Mouse (Mus musculus) intestine, embryonic 16.5 days (tissue): ENCODE data around the gene Hoxa3. TPM values are rescaled to one million over a fixed set of nuclear protein-coding genes. Genes with fewer than 3 reads are reported as not detected.
A peak's percentile ranks its signal among the peaks of the same experiment; 100 is the strongest.

Experiments
- ATAC-seq: fragments of 200-750 bp; cut with Nextera tagmentation; 2 replicates; pipeline ENCODE4 v1.8.0; 2017; ENCODE audit warnings: moderate TSS enrichment, moderate library complexity
- H3K27ac ChIP-seq: fragments of 300-500 bp; sonication (generic); 2 replicates; pipeline ENCODE4 v1.5.1; 2014; ENCODE audit warnings: mild to moderate bottlenecking, low read length
- H3K27me3 ChIP-seq: fragments of 300-500 bp; sonication (generic); replicated peaks from 2 replicates; pipeline ENCODE4 v1.6.1; 2014; ENCODE audit warnings: low read length, control low read depth, mixed read lengths; ENCODE audit not compliant: control insufficient read depth, insufficient read depth
- H3K36me3 ChIP-seq: fragments of 300-500 bp; sonication (generic); 2 replicates; pipeline ENCODE4 v1.6.1; 2014; ENCODE audit warnings: low read length, control low read depth; ENCODE audit not compliant: control insufficient read depth, insufficient read depth
- H3K4me1 ChIP-seq: fragments of 300-500 bp; sonication (generic); 2 replicates; pipeline ENCODE4 v1.6.1; 2014; ENCODE audit warnings: low read length, control low read depth, mixed read lengths; ENCODE audit not compliant: control insufficient read depth, insufficient read depth
- H3K4me2 ChIP-seq: fragments of 300-500 bp; sonication (generic); 2 replicates; pipeline ENCODE4 v1.6.1; 2014; ENCODE audit warnings: low read depth, low read length, control low read depth
- H3K4me3 ChIP-seq: fragments of 300-500 bp; sonication (generic); 2 replicates; pipeline ENCODE4 v1.5.1; 2014; ENCODE audit warnings: mild to moderate bottlenecking, low read length
- H3K9ac ChIP-seq: fragments of 300-500 bp; sonication (generic); 2 replicates; pipeline ENCODE4 v1.6.1; 2014; ENCODE audit warnings: low read depth, low read length
- H3K9me3 ChIP-seq: fragments of 300-500 bp; sonication (generic); 2 replicates; pipeline ENCODE4 v1.6.1; 2016; ENCODE audit warnings: low read length, control low read depth; ENCODE audit not compliant: control insufficient read depth
- WGBS: fragments of 180-500 bp; shearing (Covaris S2); extraction: QIAGEN DNeasy Blood & Tissue Kit; methylation state at CpG from one replicate; pipeline ENCODE4 v1.1.7; 2014; 5-methylcytosine and 5-hydroxymethylcytosine counted together
- polyA plus RNA-seq: library from polyadenylated mRNA; unstranded; fragments of >200 nt; fragmentation: Nextera tagmentation; extraction: Ambion mirVana; gene quantifications from 2 replicates; pipeline ENCODE4 v1.2.1, GENCODE M21; 2015

Hoxa3 gene
- polyA plus RNA-seq, 1 experiment from 2014 or later: 5.9 TPM

GRCm38 (mm10) chr6:52228475-52229465, 15.6 kb upstream of the Hoxa3 start:
- ATAC-seq: no peak
- Histone ChIP-seq H3K9ac (peak overlapping the region; percentile 60), H3K9me3 (no peaks in the 10 kb centered on the region), H3K4me2 (peak overlapping the region; percentile 25; the same call in 1 of the 2 replicates), H3K4me3 (peak overlapping the region; percentile 32), H3K4me1 (no peaks in the 10 kb centered on the region), H3K36me3 (no peaks in the 10 kb centered on the region), H3K27ac (peak overlapping the region; percentile 37; the same call in 1 of the 2 replicates), H3K27me3 (peaks cover 78% of the 10 kb centered on the region)
- WGBS: 3% methylated on average over 38 of the region's 38 CpGs

- Histone ChIP-seq H3K9ac (no peak overlapping the region), H3K4me2 (no peak overlapping the region), H3K36me3 (no peaks in the 10 kb centered on the region), H3K4me1 (no peaks in the 10 kb centered on the region), H3K4me3 (no peak overlapping the region), H3K27ac (no peak overlapping the region), H3K9me3 (no peaks in the 10 kb centered on the region), H3K27me3 (peaks cover 75% of the 10 kb centered on the region)
- no peak for ATAC-seq
- 7% methylated on average over 11 of the region's 11 CpGs for WGBS
These were observed 14.5 kb upstream of the Hoxa3 start for GRCm38 (mm10) chr6:52227470-52228222.

- peak overlapping the region; percentile 38; the same call in 1 of the 2 replicates for H3K4me3 ChIP-seq
- peak overlapping the region; percentile 45 for H3K27ac ChIP-seq
- H3K36me3 ChIP-seq: no peaks in the 10 kb centered on the region
- no peaks in the 10 kb centered on the region for H3K9me3 ChIP-seq
- no peak for ATAC-seq
- H3K9ac ChIP-seq: peak overlapping the region; percentile 24; the same call in 1 of the 2 replicates
- H3K4me2 ChIP-seq: peak overlapping the region; percentile 27; the same call in 1 of the 2 replicates
- 5% methylated on average over 26 of the region's 26 CpGs for WGBS
- peaks cover 80% of the 10 kb centered on the region for H3K27me3 ChIP-seq
- peaks cover 1% of the 10 kb centered on the region; the same call in 1 of the 2 replicates for H3K4me1 ChIP-seq
These were observed 13.6 kb upstream of the Hoxa3 start for GRCm38 (mm10) chr6:52226569-52227257.

GRCm38 (mm10) chr6:52225612-52226568, 12.8 kb upstream of the Hoxa3 start:
- Histone ChIP-seq H3K9me3 (no peaks in the 10 kb centered on the region), H3K27ac (no peak overlapping the region), H3K27me3 (peaks cover 82% of the 10 kb centered on the region), H3K4me3 (peak overlapping the region; percentile 38), H3K4me2 (peak overlapping the region; percentile 40), H3K9ac (peak overlapping the region; percentile 55), H3K36me3 (no peaks in the 10 kb centered on the region), H3K4me1 (peaks cover 6% of the 10 kb centered on the region; the same call in 1 of the 2 replicates)
- WGBS: 2% methylated on average over 69 of the region's 69 CpGs
- ATAC-seq: no peak

- H3K4me2 ChIP-seq: peak overlapping the region; percentile 40
- peaks cover 84% of the 10 kb centered on the region for H3K27me3 ChIP-seq
- H3K9ac ChIP-seq: peak overlapping the region; percentile 55
- no peaks in the 10 kb centered on the region for H3K36me3 ChIP-seq
- no peak overlapping the region for H3K27ac ChIP-seq
- peaks cover 6% of the 10 kb centered on the region; the same call in 1 of the 2 replicates for H3K4me1 ChIP-seq
- ATAC-seq: no peak
- WGBS: 5% methylated on average over 33 of the region's 36 CpGs
- no peaks in the 10 kb centered on the region for H3K9me3 ChIP-seq
- H3K4me3 ChIP-seq: peak overlapping the region; percentile 38
These were observed 11.9 kb upstream of the Hoxa3 start for GRCm38 (mm10) chr6:52224895-52225611.

- Histone ChIP-seq H3K9ac (no peak overlapping the region), H3K9me3 (no peaks in the 10 kb centered on the region), H3K36me3 (no peaks in the 10 kb centered on the region), H3K4me3 (peak overlapping the region; percentile 38), H3K4me2 (peak overlapping the region; percentile 40), H3K27ac (no peak overlapping the region), H3K4me1 (peaks cover 6% of the 10 kb centered on the region; the same call in 1 of the 2 replicates), H3K27me3 (peaks cover 85% of the 10 kb centered on the region)
- WGBS: 12% methylated on average over 24 of the region's 24 CpGs
- no peak for ATAC-seq
These were observed 11.0 kb upstream of the Hoxa3 start for GRCm38 (mm10) chr6:52223939-52224760.

GRCm38 (mm10) chr6:52222729-52223128, 9.6 kb upstream of the Hoxa3 start:
- H3K9ac ChIP-seq: peak overlapping the region; percentile 33; the same call in 1 of the 2 replicates
- peaks cover 6% of the 10 kb centered on the region; the same call in 1 of the 2 replicates for H3K4me1 ChIP-seq
- no peak for ATAC-seq
- peak overlapping the region; percentile 30; the same call in 1 of the 2 replicates for H3K4me2 ChIP-seq
- no peaks in the 10 kb centered on the region for H3K9me3 ChIP-seq
- no peaks in the 10 kb centered on the region for H3K36me3 ChIP-seq
- no peak overlapping the region for H3K27ac ChIP-seq
- peak overlapping the region; percentile 12; the same call in 1 of the 2 replicates for H3K4me3 ChIP-seq
- WGBS: 38% methylated on average over 13 of the region's 13 CpGs
- peaks cover 86% of the 10 kb centered on the region for H3K27me3 ChIP-seq
